Mouse (Mus musculus) frontal cortex, postnatal 10 days (tissue): ENCODE data around the gene Arsk.

ENCODE experiments used
- DNase-seq, 2 experiments: peaks; one replicate each; pipeline ENCODE4 v3.0.0; 2022; ENCODE audit warnings: low spot score in 2 of 2, mixed read lengths in 1 of 2

Gene Arsk

GRCm38 (mm10) chr13:76024588-76024987 is 73.9 kb downstream of the Arsk start:
- DNase-seq = no peak

GRCm38 (mm10) chr13:76021782-76022181 is 76.7 kb downstream of the Arsk start:
- DNase-seq = no peak

GRCm38 (mm10) chr13:76018844-76019400 is 79.5 kb downstream of the Arsk start:
- DNase-seq = no peak

GRCm38 (mm10) chr13:76017974-76018843 is 80.3 kb downstream of the Arsk start, which contains the start of gene Rfesd:
Gene Rfesd (minus strand): TSS chr13:76018719.
- DNase-seq = peak; percentile 97

GRCm38 (mm10) chr13:76017465-76017864 is 81.0 kb downstream of the Arsk start:
- DNase-seq = no peak

- DNase-seq = no peak
Observed at GRCm38 (mm10) chr13:76014511-76014910, 83.9 kb downstream of the Arsk start.
